28 mouse cellular contexts compared by ENCODE assay signal in genomic region chr6:87111493-87111892, GRCm38 (mm10). TPM values are rescaled to one million over a fixed set of nuclear protein-coding genes. Genes with fewer than 3 reads are reported as not detected.
DNase-seq lines count a peak whose midpoint lies in the region; ATAC-seq and TF ChIP-seq lines count a peak whose summit lies in the region.
"Had no signal": no experiment of that assay in that cellular context is flagged by ENCODE, and none has a peak within 500 bp of the region (broad histone marks: within the 10 kb centered on the region; RNA-seq: fewer than 3 reads in every experiment).

No protein-coding gene starts in this region.

- no peak overlapping the region for H3K4me3 ChIP-seq in heart, postnatal 0 days (ENCODE audit: low read depth, low read length)
- H3K4me3 ChIP-seq in limb, embryonic 14.5 days (replicated peaks; ENCODE audit: low read length), result no peak overlapping the region
- H3K4me3 ChIP-seq: embryonic facial prominence, embryonic 12.5 days; forebrain, embryonic 13.5 days; liver, embryonic 12.5 days; midbrain, embryonic 10.5 days had no signal

- no peak for TF ChIP-seq EP300 in heart, postnatal 0 days (IDR thresholded peaks at IDR 0.05; ENCODE audit: low read depth)

- H3K36me3 ChIP-seq in heart, postnatal 0 days (replicated peaks; ENCODE audit: control insufficient read depth, insufficient read depth, low read length), result no peaks in the 10 kb centered on the region
- no peaks in the 10 kb centered on the region for H3K36me3 ChIP-seq in limb, embryonic 14.5 days (ENCODE audit: control insufficient read depth, insufficient read depth, low read length)
- H3K36me3 ChIP-seq: embryonic facial prominence, embryonic 12.5 days; liver, embryonic 12.5 days; midbrain, embryonic 10.5 days had no signal

- DNase-seq in heart, postnatal 0 days (ENCODE audit: low spot score), result no peak
- DNase-seq in heart, adult 9 months (ENCODE audit: low spot score in 2 of 2), result no peak
- DNase-seq in thymus, postnatal 4 days, result peak; percentile 3
- no peak for DNase-seq in thymus, adult 18-20 months
- no peak for DNase-seq in limb, embryonic 14.5 days (ENCODE audit: low spot score)
- DNase-seq in embryo, embryonic 11 days, result no peak
- no peak for DNase-seq in right cerebral cortex, postnatal 36 days (ENCODE audit: low spot score in 2 of 2)
- DNase-seq: adrenal gland, postnatal 36 days; cerebellum, adult 11 months; cerebellum, adult 9-11 months; kidney, adult 11 months; kidney, postnatal 4 days; lung, adult 18-20 months; lung, postnatal 10 days; spleen, adult 18-20 months had no signal

- no peak for TF ChIP-seq CTCF in heart, postnatal 0 days (IDR thresholded peaks at IDR 0.05; ENCODE audit: low read depth)

- H3K4me1 ChIP-seq in heart, postnatal 0 days (ENCODE audit: control insufficient read depth, insufficient read depth), result no peaks in the 10 kb centered on the region
- H3K4me1 ChIP-seq in limb, embryonic 14.5 days (ENCODE audit: control insufficient read depth, insufficient read depth, low read length), result peaks cover 10% of the 10 kb centered on the region; the same call in 1 of the 2 replicates
- H3K4me1 ChIP-seq: forebrain, embryonic 13.5 days; liver, embryonic 12.5 days; midbrain, embryonic 10.5 days had no signal

- H3K27ac ChIP-seq in heart, postnatal 0 days (ENCODE audit: low read depth), result peak overlapping the region; percentile 50
- H3K27ac ChIP-seq in limb, embryonic 14.5 days (replicated peaks; ENCODE audit: low read depth, low read length), result peak overlapping the region; percentile 43; the same call in 1 of the 2 replicates
- H3K27ac ChIP-seq: embryonic facial prominence, embryonic 12.5 days; forebrain, embryonic 13.5 days; liver, embryonic 12.5 days; midbrain, embryonic 10.5 days had no signal

- no peak for ATAC-seq in heart, postnatal 0 days (ENCODE audit: insufficient read depth, low read depth)
- ATAC-seq in limb, embryonic 14.5 days (ENCODE audit: low FRiP score, low read depth), result no peak
- ATAC-seq: forebrain, embryonic 13.5 days; liver, embryonic 12.5 days; Patski had no signal

- 81% methylated on average over 1 of the region's 1 CpGs for WGBS in heart, postnatal 0 days
- WGBS in limb, embryonic 14.5 days, result 77% methylated on average over 1 of the region's 1 CpGs

- no peaks in the 10 kb centered on the region for H3K9me3 ChIP-seq in heart, postnatal 0 days (replicated peaks; ENCODE audit: control insufficient read depth, low read length)
- no peaks in the 10 kb centered on the region for H3K9me3 ChIP-seq in limb, embryonic 14.5 days (ENCODE audit: control insufficient read depth, low read length)
- H3K9me3 ChIP-seq: embryonic facial prominence, embryonic 12.5 days; forebrain, embryonic 13.5 days; liver, embryonic 12.5 days; midbrain, embryonic 10.5 days had no signal

- H3K4me2 ChIP-seq in heart, postnatal 0 days (ENCODE audit: low read depth, low read length), result no peak overlapping the region
- H3K4me2 ChIP-seq in limb, embryonic 14.5 days (replicated peaks; ENCODE audit: low read depth, low read length, severe bottlenecking), result no peak overlapping the region
- H3K4me2 ChIP-seq: embryonic facial prominence, embryonic 12.5 days; forebrain, embryonic 13.5 days; liver, embryonic 12.5 days had no signal

- H3K9ac ChIP-seq in heart, postnatal 0 days (replicated peaks; ENCODE audit: low read depth, low read length), result no peak overlapping the region
- H3K9ac ChIP-seq in limb, embryonic 14.5 days (ENCODE audit: low read depth, low read length, severe bottlenecking), result no peak overlapping the region
- H3K9ac ChIP-seq: embryonic facial prominence, embryonic 12.5 days; forebrain, embryonic 13.5 days; liver, embryonic 12.5 days had no signal

- no peaks in the 10 kb centered on the region for H3K27me3 ChIP-seq in heart, postnatal 0 days (ENCODE audit: control insufficient read depth, insufficient read depth, low read length)
- H3K27me3 ChIP-seq in limb, embryonic 14.5 days (ENCODE audit: control insufficient read depth, insufficient read depth, low read length), result no peaks in the 10 kb centered on the region
- H3K27me3 ChIP-seq: embryonic facial prominence, embryonic 12.5 days; forebrain, embryonic 13.5 days; Patski had no signal

- TF ChIP-seq POLR2A in limb, embryonic 14.5 days (IDR thresholded peaks at IDR 0.05; ENCODE audit: borderline replicate concordance, extremely low read depth, insufficient read depth, insufficient read length), result no peak

RNA-seq across cellular contexts. Expression of gene D6Ertd527e, which starts 6.9 kb away (rescaled TPM):
- total RNA-seq in heart, postnatal 0 days (2014; rRNA removed; ENCODE audit: low replicate concordance), result not detected in 2 replicates
- polyA plus RNA-seq in heart, postnatal 0 days (2015; fragmentation: Nextera tagmentation; extraction: Ambion mirVana), result 0.08 TPM in 1 of 2 replicates, not detected in the other
- 1.6 and 4.0 TPM in 2 replicates for polyA plus RNA-seq in limb, embryonic 14.5 days (2012; rRNA removed)
- 0.56 and 0.91 TPM in 2 replicates for polyA plus RNA-seq in limb, embryonic 14.5 days (2014; fragmentation: Nextera tagmentation; extraction: Ambion mirVana)
- total RNA-seq: adrenal gland, adult 18-20 months; adrenal gland, postnatal 36 days; common myeloid progenitor, adult 5-6 weeks; ES-E14; gastrocnemius, postnatal 14 days; heart, adult 18-20 months; hematopoietic stem cell, adult 5-6 weeks; left cerebral cortex, adult 18-20 months; left cerebral cortex, postnatal 25 days had no signal
- polyA plus RNA-seq: Patski had no signal
